Mouse (Mus musculus): ENCODE measurements around the gene Atp8b5.

Atp8b5 gene

DNA sequence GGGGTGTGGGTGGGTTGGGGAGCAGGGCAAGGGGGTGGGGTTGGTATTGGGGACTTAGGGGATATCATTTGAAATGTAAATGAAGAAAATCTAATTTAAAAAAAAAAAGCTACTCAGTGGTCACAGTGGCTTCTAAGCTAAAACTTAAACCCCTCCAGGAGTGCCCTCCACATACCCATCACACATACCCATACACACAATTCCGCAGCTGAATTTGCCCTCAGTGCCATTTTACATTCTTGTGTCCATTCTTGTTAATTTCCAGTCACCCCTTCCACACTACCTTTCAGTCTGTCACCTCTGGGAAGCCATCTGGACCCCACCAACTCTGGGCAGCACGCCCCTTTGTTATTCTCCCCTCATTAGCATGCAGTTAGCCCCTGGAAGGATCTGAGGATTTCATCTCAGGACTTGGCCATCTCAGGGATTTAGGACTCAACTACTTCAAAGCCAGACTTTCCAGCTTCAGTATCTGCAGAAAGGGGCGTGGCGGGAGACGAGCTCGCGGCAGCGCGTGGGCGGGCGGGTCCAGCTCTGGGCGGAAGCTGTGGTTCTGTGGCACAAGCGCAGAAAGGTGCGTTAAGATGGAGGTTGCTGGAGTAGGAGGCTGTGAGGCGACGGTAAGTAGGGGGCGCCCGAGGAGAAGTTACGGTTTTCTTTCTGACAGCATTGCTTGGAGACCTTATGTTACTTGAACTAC is at the start of gene Atp8b5:
Gene Atp8b5 (plus strand): TSS at position 537 of the 700 bp plus-strand sequence.
- peak; percentile 41 to 49 for DNase-seq

DNA sequence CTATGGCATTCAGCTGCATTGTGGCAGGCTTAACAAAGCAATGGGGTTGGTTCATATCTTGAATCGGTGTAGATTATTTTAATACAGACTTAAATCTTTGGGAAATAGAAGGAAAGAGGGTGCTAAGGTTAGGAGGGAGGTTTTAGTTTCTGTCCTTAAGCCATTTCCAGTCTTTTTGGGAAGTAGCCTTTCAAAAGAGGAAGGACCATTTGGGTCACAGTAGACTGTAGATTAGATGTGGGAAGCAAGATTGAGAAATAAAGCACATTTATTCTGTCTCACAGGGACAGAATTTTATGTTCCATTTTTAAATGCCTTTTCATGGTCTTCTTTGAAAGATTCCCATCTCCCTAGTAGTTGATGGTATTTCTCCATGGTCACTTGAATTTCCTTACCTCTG is 49.0 kb upstream of the Atp8b5 start:
- no peak for DNase-seq

DNA sequence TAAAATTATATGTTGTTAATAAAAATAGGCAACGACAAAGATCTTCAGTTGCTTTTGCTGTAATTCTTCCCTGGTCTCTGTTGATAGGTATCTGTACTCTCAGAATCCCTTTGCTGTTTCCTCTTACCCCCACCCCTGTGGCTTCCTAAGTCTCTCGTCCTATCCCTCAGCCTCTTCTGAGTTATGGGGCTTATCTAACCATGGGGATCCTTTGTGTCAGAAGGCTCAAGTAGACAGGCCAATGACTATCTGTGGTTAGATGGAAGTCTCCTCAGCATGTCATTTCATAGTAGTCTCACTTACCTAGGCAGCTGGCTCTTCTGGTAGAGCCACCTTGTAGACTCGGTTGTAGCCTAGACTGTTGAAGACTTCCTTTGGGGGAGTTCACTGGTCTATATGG is 35.1 kb upstream of the Atp8b5 start:
- no peak for DNase-seq

DNA sequence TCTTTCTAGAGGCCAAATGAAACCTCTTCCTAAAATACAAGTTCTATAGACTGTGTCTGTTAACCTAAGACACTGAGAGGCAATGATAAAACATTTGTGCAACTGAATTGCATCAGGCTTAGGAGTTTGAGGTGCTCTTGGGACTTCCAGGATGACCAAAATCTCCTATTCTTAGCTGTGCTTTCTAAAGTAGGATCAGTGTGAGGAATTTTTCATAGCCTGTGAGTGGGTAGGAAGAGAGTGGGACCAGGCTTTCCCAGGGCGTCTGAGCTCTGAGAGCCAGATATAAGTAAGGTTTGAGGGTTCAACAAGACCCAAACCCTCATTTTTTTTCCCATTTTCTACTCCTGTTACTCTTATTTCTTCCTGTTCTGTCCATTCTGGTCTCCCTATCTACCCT is 34.0 kb upstream of the Atp8b5 start:
- DNase-seq: no peak

DNA sequence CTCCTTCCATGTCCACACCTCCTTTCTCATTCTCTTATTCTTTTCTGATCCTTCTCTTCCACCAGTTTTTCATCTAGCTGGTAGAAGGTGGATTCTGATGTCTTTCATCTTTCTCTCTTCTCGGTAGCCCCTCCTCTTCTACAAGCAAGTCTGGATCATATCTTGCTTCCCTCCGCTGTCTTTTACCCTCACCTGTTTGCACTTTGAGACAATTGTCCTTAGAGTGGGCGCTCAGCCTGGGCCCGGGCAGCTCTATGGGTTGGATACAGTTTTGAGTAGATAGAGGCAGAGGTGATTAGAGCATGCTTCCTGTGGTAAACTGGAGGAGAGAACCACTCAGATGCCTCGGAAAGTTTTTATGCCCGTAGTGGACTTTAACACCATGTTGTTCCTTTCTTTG is 33.5 kb upstream of the Atp8b5 start:
- DNase-seq: no peak

DNA sequence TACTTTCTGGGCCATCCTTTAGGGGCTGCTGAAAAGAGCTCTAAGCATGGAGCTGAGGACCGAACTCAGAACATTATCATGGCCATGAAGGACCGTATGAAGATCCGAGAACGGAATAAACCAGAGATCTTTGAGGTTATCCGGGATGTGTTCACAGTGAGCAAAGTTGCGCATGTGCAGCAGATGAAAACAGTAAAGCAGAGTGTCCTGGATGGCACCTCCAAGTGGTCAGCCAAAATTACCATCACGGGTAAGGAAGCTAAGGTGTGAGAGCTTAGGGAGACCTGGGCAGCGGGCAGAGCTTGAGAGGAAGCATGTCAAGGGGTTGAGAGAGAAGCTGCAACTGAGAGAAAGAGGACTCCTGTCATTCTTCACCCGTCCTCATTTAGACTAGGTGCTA is 30.1 kb upstream of the Atp8b5 start:
- no peak for DNase-seq

DNA sequence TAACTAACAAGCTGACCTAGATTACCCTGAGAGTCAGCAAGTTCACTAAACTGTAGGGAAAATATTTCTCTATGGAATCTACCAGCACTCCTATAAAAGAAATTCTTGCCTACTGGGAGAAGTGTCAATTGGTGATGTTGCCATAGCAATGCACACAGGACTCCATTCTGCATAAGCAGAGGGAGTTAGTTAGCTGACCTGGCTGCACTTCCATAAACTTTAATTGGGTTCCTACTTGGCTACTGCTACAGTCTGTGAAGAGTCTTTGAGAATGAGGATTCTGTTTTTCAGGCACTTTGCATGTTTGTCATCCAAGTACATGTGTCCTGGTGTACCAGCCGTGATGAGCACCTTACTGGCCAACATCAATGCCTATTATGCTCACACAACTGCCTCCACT is 26.2 kb upstream of the Atp8b5 start:
- DNase-seq: no peak

DNA sequence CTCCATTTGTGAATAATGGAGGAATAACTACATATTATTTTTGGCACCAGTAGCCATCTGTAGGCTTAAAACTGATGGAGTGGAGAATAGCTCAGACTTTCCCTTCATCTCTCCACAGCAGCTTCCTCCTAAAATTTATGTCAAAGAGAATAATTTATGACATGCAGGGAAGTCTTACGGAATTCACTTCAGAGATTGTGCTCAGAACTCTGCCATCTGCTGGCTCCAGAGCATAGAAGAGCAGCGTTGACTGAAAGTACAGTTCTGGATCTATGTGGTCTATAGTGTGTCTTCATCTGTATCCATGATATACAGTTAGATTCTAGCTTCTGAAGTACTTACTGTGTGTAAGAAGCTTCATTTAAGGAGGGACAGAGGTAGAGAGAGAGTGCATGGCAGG is 22.9 kb upstream of the Atp8b5 start:
- no peak for DNase-seq

DNA sequence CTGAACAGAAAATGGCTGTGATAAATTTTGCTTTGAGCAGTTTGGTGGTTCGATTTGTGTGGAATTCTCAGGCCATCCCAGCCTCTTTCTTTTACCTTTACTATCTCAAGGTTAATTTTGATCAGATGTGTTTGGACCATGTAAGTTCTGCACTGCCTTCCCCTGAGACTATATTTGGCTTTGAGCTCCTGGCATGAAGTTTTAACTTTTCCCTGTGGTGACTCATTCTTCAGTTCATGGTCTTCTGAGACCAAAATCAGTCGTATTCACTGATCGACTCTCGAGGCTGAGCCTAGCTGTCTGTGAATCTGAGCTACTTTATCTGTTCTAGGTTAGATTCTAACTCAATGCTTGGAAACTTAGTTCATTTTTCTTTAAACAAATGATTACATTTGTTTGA is 21.2 kb upstream of the Atp8b5 start:
- DNase-seq: no peak

DNA sequence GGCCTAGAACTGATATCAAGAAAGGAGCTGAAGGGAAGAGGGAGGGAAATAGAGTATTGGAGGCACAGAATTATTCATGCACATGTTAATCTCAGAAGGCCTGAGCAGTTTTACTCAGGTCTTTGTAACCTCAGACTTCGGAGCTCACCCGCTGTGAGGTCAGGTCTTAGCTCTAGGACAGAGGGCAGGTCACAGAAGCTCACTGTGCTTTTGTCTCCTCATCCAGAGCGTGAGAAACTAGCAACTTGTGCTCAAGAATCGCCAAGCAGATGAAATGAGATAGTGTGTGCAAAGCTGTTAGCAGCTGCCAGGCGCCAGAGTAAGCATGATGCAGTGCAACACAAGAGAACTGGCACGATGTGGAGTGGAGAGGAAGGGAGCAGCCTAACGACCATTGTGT is 18.9 kb upstream of the Atp8b5 start:
- no peak for DNase-seq

DNA sequence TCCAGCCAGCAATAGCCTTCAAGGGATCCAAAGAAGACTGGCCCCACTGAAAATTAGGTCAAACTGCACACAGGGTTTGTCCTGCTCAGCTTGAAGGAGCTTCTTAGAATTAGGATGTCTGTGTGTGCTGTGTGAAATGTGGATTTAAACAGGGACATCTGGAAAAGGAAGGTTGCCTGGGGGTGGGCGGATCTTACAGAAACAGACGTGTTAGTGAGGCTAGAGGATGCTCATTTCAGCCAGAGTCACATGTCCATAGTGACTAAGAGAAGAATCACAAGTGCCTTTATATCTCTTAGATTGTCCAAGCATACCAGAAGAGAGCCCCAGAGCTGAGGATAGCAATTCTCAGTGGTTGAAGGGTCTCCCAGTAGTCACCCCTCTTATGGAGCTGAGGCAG is 18.1 kb upstream of the Atp8b5 start:
- DNase-seq: no peak

DNA sequence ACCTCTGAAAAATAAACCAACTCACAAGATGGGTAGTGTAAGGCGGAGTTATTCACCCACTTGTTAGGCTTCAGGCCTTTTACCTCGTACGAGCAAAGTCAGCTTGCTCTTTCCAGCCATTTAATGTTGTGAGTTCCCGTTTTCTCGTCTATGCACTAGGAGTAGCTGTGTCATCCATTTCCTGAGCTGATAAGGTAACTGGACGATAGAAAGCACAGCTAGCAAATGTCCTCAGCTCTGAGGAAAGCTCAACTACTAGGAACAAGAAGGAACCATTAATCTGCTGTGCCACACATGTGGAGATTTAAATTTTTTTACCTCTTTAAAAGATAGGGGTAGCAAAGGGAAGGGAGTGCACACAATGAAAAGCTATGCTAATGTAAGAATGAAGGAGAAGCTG is 15.7 kb upstream of the Atp8b5 start:
- no peak for DNase-seq

DNA sequence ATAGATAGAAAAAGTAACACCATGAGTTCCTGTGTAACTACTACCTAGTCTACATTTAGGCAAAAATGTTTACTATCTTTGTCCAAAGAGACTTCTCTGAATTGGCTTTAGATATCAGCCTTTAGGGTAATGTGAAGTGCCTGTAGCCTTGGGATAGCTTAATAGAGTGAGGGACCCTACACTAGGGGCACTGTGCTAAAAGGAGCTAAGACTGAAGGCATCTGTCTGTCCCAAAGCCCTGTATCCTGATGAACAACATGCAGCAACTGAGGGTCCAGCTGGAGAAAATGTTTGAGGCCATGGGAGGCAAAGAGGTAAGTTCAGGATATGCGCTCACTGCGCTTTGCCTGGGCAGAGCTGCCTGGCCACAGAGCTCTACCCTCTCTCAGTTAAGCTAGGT is 9.9 kb upstream of the Atp8b5 start:
- no peak for DNase-seq

DNA sequence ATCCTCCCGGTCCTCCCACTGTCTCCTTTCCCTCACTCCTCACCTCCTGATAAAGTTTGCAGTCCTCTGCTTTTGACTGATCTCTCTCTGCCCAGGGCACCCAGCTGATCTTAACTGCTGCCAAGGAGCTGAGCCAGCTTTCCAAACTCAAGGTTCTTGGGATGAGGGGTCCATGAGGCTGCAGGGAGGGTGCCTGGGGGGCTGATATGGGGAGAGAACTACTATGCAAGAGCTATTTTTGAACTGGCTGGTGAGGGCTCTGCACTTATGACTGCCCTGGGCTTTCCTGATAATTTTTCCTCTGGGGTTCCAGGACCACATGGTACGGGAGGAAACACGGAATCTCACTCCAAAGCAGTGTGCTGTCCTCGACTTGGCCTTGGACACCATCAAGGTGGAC is 8.4 kb upstream of the Atp8b5 start:
- DNase-seq: no peak

DNA sequence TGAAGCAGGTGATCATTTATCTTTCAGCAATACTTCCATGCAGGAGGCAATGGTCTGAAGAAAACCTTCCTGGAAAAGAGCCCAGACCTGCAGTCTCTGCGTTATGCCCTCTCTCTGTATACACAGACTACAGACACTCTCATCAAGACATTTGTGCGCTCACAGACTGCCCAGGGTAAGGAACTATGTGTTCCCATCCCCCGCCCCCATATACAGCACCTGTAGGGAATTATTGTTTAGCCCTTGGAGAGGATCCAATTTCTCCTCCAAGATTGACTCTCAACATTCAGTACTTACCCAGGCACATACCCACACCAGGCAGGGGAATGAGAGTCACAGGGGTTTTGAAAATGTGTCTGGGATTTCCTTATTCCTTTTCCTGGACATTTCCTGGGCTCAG is 7.5 kb upstream of the Atp8b5 start:
- DNase-seq: no peak

DNA sequence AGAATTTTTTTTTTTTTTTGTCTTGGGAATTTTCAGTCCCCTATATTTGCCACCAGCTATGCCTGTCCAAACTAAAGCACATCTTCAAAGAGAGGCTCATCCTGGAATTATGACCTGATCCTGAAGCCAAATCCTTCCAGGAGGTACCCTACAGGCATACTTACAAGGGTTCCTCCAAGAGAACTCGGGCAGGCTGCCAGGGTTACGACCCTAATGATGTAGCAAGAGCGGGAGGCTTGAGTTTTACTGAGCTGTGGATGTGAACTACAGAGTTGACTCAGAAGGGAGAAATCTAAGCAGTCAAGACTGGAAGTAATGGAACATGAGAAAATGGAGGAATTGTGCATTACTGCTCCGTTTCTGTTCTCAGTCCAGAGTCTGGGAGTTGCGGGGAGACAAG is 6.9 kb upstream of the Atp8b5 start:
- DNase-seq: no peak

DNA sequence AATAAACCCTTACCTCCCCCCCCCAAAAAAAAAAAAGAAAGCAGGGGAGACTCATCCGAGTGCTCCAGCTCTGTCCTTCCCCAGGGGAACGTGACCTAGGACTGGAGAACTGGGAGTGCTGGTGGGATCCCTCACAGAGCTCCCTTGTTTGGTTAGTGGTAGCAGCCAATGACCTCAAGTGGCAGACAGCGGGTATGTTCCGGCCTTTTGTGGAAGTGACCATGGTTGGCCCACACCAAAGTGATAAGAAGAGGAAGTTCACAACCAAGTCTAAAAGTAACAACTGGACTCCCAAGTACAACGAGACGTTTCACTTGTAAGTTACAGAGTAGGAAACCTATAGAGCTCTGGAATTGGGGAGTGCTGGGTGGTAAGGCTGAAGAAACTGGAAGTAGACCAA is 4.1 kb upstream of the Atp8b5 start:
- no peak for DNase-seq

DNA sequence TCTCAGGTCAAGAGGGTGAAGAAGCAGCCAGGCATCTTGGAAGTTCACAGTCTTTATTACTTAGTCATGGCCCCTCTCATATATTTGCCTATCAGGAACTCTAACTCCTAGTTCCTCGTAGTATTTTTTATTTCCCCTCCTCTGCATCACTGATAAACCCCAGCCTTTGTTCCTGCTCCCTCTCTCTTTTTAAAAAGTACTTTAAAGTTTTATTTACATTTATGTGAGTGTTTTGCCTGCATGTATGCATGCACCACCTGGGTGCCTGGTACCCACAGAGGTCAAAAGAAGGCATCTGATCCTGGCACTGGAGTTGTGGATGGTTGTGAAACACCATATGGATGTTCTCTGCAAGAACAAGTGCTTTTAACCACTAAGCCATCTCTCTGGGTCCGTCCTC is 813 bp upstream of the Atp8b5 start:
- DNase-seq: no peak

DNA sequence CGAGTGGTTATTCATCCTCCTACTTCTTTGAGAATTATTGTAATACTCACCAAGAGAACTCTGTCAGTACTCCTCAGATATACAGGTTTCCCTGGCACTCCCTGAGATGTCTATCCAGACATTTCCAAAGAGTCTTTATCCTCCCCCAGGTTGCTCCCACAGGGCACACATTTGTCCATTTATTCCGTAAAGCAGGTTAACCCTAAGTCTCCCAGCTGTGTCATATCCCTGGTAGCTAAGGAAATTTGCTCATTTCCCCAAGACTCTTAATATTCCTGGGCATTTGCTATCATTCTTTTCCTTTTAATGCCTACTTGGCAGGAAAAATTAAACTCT is 332 bp downstream of the Atp8b5 start:
- no peak for DNase-seq

DNA sequence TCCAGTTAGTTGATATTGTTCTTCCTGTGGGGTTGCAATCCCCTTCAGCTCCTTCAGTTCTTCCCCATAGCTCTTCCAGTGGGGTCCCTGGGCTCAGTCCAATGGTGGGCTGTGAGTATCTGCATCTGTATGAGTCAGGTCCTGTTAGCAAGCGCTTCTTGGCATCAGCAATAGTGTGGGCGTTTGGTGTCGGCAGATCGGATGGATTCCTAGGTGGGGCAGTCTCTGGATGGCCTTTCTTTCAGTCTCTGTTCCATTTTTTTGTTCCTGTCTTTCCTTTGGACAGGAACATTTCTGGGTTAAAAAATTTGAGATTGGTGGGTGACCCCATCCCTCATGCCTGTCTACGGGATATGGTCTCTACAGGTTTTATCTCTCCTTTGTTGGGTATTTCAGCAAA is 18.5 kb downstream of the Atp8b5 start:
- DNase-seq: no peak

DNA sequence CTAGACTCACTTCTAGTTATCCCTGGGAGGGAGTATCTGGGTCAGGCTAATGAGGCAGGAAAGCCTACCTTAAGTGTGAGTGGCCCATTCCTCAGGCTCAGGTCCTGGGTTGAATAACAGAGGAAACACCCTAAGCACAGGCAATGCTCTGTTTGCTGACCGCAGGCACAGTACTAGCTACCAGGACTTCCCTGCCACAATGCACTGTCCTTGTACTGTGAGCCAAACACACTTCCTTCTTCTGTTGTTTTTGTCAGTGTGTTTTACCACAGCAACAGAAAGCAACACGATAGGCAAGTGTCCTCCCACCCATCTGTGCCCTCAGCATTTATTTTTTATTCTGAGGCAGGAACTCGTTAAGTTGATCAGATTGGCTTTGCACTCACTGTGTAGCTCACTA is 20.3 kb downstream of the Atp8b5 start:
- no peak for DNase-seq

DNA sequence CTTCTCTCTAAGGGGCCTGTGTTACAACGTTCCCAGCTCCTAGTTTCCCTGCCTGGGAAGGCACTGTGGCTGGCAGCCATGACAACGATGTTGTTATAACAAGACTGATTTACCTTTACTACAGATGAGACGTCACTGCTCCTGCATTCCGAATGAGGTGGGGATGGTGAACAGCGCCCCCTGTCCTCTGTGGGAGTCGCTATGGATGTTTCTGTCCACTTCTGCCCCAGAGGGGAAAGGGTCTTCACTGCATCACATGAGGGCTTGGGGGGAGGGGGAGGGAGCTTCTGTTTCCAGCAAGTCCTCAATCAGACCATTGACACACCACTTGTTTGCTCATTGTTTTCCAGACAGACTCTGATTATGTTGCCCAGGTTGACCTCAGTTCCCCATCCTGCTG is 27.0 kb downstream of the Atp8b5 start:
- DNase-seq: no peak

DNA sequence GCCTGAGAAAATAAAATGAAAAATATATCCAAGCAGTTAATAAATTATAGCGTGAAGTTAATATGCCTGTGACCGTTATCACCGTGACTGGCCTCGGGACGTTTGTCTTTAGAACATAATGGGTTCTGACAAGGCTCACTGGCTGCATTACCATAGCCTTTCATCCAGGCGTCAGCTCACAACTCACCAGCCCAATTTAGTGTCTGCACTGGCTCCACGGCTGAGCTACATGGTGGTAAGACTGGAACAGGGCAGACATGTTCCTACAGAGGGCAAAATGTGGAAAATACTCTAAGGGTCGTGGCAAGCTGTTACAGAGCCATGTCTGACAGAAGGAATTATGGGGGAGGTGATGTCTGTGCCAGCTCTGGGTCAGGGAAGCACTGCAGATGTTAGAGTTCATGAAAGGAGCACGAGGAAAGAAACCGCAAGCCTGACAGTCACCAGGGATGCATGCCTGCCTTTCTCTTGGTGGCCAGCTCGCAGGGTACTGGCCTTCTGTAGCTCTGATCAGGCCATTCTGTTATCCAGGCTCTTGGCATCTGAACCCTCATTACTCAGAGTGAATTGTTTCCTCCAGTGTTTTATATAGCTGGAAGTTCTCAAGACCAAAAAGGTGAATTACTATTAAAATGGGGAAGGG is 42.9 kb downstream of the Atp8b5 start:
- DNase-seq: no peak

DNA sequence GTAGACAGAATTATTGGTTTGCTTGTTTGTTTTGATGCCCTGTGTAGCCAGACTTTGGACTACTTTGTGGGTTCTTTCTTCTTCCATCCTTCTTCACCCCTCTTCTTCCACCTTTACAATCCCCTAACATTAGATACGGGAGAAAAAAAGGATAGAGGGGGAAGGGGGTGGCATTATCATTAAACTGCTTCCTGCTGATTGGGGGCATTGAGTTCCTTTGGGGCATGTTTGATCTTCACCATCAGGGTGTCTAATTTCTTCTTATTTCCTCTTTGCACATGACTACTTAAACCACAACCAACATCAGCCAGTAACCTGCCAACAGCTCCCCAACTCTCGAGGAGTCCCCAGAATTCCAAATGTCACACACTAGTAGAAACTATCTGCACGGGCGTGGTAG is 54.6 kb downstream of the Atp8b5 start:
- no peak for DNase-seq

DNA sequence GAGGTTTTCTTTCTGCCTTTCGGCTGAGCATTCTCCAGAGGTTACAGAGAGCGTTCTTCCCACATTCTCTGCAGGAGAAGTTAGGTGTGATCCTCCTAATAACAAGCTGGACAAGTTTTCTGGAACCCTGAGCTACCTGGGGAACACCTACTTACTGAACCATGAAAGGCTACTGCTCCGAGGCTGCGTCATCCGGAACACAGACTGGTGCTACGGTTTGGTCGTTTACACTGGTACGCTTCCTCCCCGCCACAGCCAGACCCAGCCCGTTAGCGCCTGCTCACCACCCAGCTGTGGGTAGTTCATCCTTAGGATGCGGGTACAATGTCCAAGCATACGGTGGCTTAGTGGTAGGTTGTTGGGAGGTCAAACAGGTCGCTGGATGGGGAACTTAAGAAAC is 55.4 kb downstream of the Atp8b5 start:
- no peak for DNase-seq

All from thymus, adult 18-20 months (tissue).